Mouse (Mus musculus): ENCODE data around the gene E2f4. TPM values are rescaled to one million over a fixed set of nuclear protein-coding genes. Genes with fewer than 3 reads are reported as not detected.

Gene E2f4
- polyA plus RNA-seq (2014; fragmentation: Illumina TruSeq; extraction: RNeasy Lipid Tissue Mini Kit (QIAGEN cat#74804); ENCODE audit: low read depth, low replicate concordance) = 31.1 TPM

GRCm38 (mm10) chr8:105297511-105298192, at the start of gene E2f4:
Gene E2f4, plus strand, starts transcription at chr8:105297663.

GRCm38 (mm10) chr8:105254966-105255350, 42.5 kb upstream of the E2f4 start, which contains the start of gene B3gnt9:
Gene B3gnt9, minus strand, starts transcription at chr8:105255153.

DNA sequence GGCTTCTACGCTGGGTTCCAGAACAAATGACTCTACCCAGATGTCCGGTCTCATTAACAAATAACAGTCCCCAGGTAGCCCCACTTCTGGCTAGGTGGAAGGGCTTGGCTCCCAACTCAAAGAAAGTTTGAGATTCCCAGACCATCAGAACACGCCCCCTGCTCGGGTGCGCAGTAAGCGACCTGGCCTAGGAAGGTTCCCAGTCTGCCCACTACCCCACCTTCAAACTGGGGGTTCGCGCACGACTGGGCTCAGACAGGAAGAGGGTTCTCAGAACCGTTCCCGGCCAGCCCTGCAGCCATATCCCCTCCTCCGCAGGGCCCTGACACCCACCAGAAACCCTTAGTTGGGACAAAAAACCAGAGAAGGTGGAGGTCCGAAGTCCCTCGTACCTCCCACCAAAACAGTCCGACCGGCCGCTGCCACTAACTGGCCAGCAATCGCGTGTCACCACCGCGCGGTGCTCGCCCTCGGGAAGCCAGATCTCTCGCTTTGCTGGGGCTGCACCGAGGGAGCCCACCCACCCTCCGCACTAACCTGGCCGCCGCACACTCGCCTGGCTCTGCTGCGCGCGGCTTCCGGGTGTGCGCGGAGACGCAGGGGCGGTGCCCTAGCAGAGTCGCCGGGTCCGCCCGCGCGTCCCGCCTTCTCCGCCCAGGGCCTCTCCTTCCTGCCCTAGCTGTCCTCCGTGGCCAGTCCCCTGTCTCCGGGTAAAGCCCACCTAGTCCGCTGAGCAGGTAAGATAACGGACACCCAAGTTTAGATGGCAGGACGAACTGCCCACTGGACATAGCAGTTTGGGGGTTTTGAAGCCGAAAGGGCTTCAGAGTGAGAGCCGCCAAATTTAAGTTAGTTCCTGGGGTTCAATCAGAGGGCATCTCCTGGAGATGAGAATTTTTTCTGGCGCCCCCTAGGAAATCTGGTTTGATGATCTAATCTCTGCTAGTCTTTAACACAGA, 33.2 kb upstream of the E2f4 start, which contains the start of the genes Tradd and Fbxl8:
Gene Tradd (minus strand): TSS at position 586 of the 959 bp plus-strand sequence.
Gene Fbxl8 (plus strand): TSS at position 625 of the 959 bp plus-strand sequence.

GRCm38 (mm10) chr8:105269461-105269947, 28.0 kb upstream of the E2f4 start, which contains the start of gene Hsf4:
Gene Hsf4, plus strand, starts transcription at chr8:105269801.

DNA sequence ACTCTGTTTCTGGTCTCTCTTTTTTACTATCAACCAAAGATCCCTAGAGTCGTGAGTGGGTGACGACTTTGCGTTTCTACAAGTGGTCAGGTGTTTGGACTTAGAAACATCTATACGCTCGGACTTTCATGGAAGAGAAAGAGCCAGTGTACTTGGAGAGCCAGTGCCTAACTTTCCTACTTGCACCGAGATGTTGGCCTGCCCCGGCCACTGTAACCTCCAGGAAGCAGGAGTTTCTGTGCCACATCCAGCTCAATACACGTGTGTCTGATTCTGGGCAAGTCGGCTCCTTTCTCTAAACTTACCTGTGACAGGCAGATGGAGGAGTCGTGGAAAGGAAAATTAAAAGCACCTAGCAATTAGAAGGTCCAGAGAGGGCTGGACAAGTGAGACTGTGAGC, 21.6 kb upstream of the E2f4 start, which contains the start of gene Nol3:
Gene Nol3 (plus strand): TSS at position 301 of the 400 bp plus-strand sequence.

GRCm38 (mm10) chr8:105289805-105290460, 7.5 kb upstream of the E2f4 start, which contains the start of gene 4931428F04Rik:
Gene 4931428F04Rik, minus strand, starts transcription at chr8:105289864.

DNA sequence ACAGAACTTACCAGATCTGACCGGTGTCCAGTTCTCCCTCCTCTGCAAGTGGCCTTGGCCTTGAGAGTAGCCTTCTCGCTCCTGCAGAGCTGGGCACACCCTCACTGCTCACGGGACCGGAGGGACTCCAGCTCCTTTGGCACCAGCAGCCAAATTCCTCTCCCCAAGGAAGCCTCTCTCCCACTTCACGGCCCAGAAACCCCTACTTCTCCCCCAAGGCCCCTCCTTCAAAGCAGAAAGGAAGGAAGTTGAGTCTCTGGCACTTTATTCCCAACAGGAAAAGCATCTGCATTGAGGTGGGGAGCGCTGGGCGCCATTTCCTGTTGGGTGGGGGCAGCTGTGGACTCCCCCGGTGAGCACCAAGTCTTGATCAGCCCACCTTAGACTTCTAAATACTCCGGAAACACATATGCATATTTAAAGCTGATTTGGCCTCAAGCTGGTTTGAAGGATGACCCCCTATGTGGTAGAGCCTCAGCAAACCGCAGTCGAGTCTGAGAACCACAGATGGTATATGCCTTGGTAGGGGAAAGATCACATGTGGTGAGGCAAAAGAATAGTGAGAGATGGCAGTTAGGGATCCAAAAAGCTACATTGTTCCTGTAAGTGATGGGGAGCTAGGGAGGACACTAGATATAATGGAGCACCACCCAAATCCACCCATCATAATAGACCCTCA, 1.4 kb upstream of the E2f4 start, which contains the start of gene Exoc3l:
Gene Exoc3l (minus strand): TSS at position 207 of the 679 bp plus-strand sequence.

GRCm38 (mm10) chr8:105305211-105306145, 8.0 kb downstream of the E2f4 start, which contains the start of gene Elmo3:
Gene Elmo3, plus strand, starts transcription at chr8:105305601.

DNA sequence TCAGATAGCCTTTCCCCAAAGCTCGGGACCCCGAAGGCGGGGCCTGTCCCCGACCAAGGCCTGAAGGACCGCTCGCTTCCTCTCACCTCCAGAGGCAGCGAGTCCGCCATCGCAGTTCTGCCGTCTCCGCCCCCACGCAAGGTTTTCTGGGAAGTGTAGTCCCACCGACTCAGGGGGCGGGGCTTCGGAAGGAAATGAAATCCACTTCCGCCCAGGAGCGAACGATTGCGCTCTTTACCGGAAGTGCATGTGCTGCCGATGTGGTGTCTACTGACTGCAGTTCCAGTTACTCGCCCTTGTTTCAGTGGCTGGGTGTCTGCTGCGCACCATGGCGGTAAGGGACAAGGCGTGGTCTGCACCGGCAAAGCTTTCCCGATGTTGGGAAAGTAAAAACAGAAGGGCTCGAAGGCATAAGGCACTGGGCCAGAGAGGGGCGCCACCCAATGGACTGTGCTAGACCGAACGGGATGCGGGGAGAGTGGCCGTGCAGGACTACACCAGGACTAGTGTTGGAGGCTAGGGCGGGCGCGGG, 28.7 kb downstream of the E2f4 start, which contains the start of the genes Lrrc29 and Tmem208:
Gene Lrrc29 (minus strand): TSS at position 138 of the 532 bp plus-strand sequence.
Gene Tmem208 (plus strand): TSS at position 214 of the 532 bp plus-strand sequence.

GRCm38 (mm10) chr8:105347428-105348221, 50.2 kb downstream of the E2f4 start, which contains the start of gene Fhod1:
Gene Fhod1, minus strand, starts transcription at chr8:105347953.

DNA sequence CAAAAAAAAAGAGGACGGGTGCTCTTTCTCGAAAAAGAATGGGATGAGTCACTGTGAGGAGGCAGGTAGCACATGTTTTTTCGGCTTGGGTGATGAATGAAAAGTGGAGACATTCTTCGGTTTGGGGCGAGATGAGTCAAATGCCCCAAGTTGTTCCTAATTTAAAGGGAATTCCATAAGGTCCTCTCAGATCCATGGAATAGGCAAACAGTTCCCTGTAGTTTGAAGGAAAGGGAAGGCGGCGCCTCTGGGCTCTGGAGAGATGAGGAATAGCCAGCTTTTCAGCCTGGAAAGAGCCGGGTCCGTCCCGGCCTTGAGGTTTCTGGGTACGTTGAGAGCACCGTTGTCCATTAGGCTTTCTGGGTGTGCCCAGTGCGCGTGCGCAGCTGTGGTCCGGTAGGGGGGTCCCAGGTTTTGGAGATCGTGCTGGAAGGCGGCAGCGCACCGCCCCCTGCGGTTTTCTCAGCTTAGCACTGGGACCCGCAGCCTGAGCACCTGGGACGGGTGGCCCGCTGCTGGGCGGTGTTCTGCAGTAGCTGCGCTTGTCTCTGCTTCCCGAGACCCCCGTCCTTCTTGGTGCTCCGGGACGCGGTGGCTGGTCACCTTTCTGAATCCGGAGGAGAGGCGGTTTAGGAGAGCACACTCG, 51.1 kb downstream of the E2f4 start, which contains the start of gene Slc9a5:
Gene Slc9a5 (plus strand): TSS at position 394 of the 646 bp plus-strand sequence.

Other genes with a start within 250 kb of the E2f4 start
- 0.42 TPM for gene Ces3a, start 249.1 kb upstream of the E2f4 start, polyA plus RNA-seq (2014; fragmentation: Illumina TruSeq; extraction: RNeasy Lipid Tissue Mini Kit (QIAGEN cat#74804); ENCODE audit: low read depth, low replicate concordance)
- 0.58 TPM for gene Ces3b, start 213.9 kb upstream of the E2f4 start, polyA plus RNA-seq (2014; fragmentation: Illumina TruSeq; extraction: RNeasy Lipid Tissue Mini Kit (QIAGEN cat#74804); ENCODE audit: low read depth, low replicate concordance)
- not detected for gene Ces4a, start 165.9 kb upstream of the E2f4 start, polyA plus RNA-seq (2014; fragmentation: Illumina TruSeq; extraction: RNeasy Lipid Tissue Mini Kit (QIAGEN cat#74804); ENCODE audit: low read depth, low replicate concordance)
- 22.1 TPM for gene Cbfb, start 127.0 kb upstream of the E2f4 start, polyA plus RNA-seq (2014; fragmentation: Illumina TruSeq; extraction: RNeasy Lipid Tissue Mini Kit (QIAGEN cat#74804); ENCODE audit: low read depth, low replicate concordance)
- 18.1 TPM for gene D230025D16Rik, start 72.5 kb upstream of the E2f4 start, polyA plus RNA-seq (2014; fragmentation: Illumina TruSeq; extraction: RNeasy Lipid Tissue Mini Kit (QIAGEN cat#74804); ENCODE audit: low read depth, low replicate concordance)
- 4.2 TPM for gene B3gnt9, start 42.5 kb upstream of the E2f4 start, polyA plus RNA-seq (2014; fragmentation: Illumina TruSeq; extraction: RNeasy Lipid Tissue Mini Kit (QIAGEN cat#74804); ENCODE audit: low read depth, low replicate concordance)
- gene Tradd, start 33.1 kb upstream of the E2f4 start, polyA plus RNA-seq (2014; fragmentation: Illumina TruSeq; extraction: RNeasy Lipid Tissue Mini Kit (QIAGEN cat#74804); ENCODE audit: low read depth, low replicate concordance) = 3.1 TPM
- gene Fbxl8, start 33.0 kb upstream of the E2f4 start, polyA plus RNA-seq (2014; fragmentation: Illumina TruSeq; extraction: RNeasy Lipid Tissue Mini Kit (QIAGEN cat#74804); ENCODE audit: low read depth, low replicate concordance) = 2.7 TPM
- gene Hsf4, start 27.9 kb upstream of the E2f4 start, polyA plus RNA-seq (2014; fragmentation: Illumina TruSeq; extraction: RNeasy Lipid Tissue Mini Kit (QIAGEN cat#74804); ENCODE audit: low read depth, low replicate concordance) = 5.8 TPM
- gene Nol3, start 21.5 kb upstream of the E2f4 start, polyA plus RNA-seq (2014; fragmentation: Illumina TruSeq; extraction: RNeasy Lipid Tissue Mini Kit (QIAGEN cat#74804); ENCODE audit: low read depth, low replicate concordance) = 30.7 TPM
- gene 4931428F04Rik, start 7.8 kb upstream of the E2f4 start, polyA plus RNA-seq (2014; fragmentation: Illumina TruSeq; extraction: RNeasy Lipid Tissue Mini Kit (QIAGEN cat#74804); ENCODE audit: low read depth, low replicate concordance) = 2.0 TPM
- gene Exoc3l, start 1.6 kb upstream of the E2f4 start, polyA plus RNA-seq (2014; fragmentation: Illumina TruSeq; extraction: RNeasy Lipid Tissue Mini Kit (QIAGEN cat#74804); ENCODE audit: low read depth, low replicate concordance) = 7.5 TPM
- gene Elmo3, start 7.9 kb downstream of the E2f4 start, polyA plus RNA-seq (2014; fragmentation: Illumina TruSeq; extraction: RNeasy Lipid Tissue Mini Kit (QIAGEN cat#74804); ENCODE audit: low read depth, low replicate concordance) = 1.9 TPM
- 0.60 TPM for gene Lrrc29, start 28.6 kb downstream of the E2f4 start, polyA plus RNA-seq (2014; fragmentation: Illumina TruSeq; extraction: RNeasy Lipid Tissue Mini Kit (QIAGEN cat#74804); ENCODE audit: low read depth, low replicate concordance)
- 38.9 TPM for gene Tmem208, start 28.7 kb downstream of the E2f4 start, polyA plus RNA-seq (2014; fragmentation: Illumina TruSeq; extraction: RNeasy Lipid Tissue Mini Kit (QIAGEN cat#74804); ENCODE audit: low read depth, low replicate concordance)
- gene Fhod1, start 50.3 kb downstream of the E2f4 start, polyA plus RNA-seq (2014; fragmentation: Illumina TruSeq; extraction: RNeasy Lipid Tissue Mini Kit (QIAGEN cat#74804); ENCODE audit: low read depth, low replicate concordance) = 8.3 TPM
- gene Slc9a5, start 51.2 kb downstream of the E2f4 start, polyA plus RNA-seq (2014; fragmentation: Illumina TruSeq; extraction: RNeasy Lipid Tissue Mini Kit (QIAGEN cat#74804); ENCODE audit: low read depth, low replicate concordance) = 0.92 TPM
- not detected for gene Plekhg4, start 75.6 kb downstream of the E2f4 start, polyA plus RNA-seq (2014; fragmentation: Illumina TruSeq; extraction: RNeasy Lipid Tissue Mini Kit (QIAGEN cat#74804); ENCODE audit: low read depth, low replicate concordance)
- gene Kctd19, start 115.8 kb downstream of the E2f4 start, polyA plus RNA-seq (2014; fragmentation: Illumina TruSeq; extraction: RNeasy Lipid Tissue Mini Kit (QIAGEN cat#74804); ENCODE audit: low read depth, low replicate concordance) = not detected
- 1.1 TPM for gene Lrrc36, start 115.9 kb downstream of the E2f4 start, polyA plus RNA-seq (2014; fragmentation: Illumina TruSeq; extraction: RNeasy Lipid Tissue Mini Kit (QIAGEN cat#74804); ENCODE audit: low read depth, low replicate concordance)
- gene Tppp3, start 173.9 kb downstream of the E2f4 start, polyA plus RNA-seq (2014; fragmentation: Illumina TruSeq; extraction: RNeasy Lipid Tissue Mini Kit (QIAGEN cat#74804); ENCODE audit: low read depth, low replicate concordance) = 66.4 TPM
- 23.5 TPM for gene Zdhhc1, start 199.2 kb downstream of the E2f4 start, polyA plus RNA-seq (2014; fragmentation: Illumina TruSeq; extraction: RNeasy Lipid Tissue Mini Kit (QIAGEN cat#74804); ENCODE audit: low read depth, low replicate concordance)
- not detected for gene Hsd11b2, start 221.1 kb downstream of the E2f4 start, polyA plus RNA-seq (2014; fragmentation: Illumina TruSeq; extraction: RNeasy Lipid Tissue Mini Kit (QIAGEN cat#74804); ENCODE audit: low read depth, low replicate concordance)

All from heart, adult 10 weeks (tissue).